Mouse (Mus musculus): ENCODE measurements at regions not wholly inside any gene's neighbourhood (a gene's known extent, or its start where the extent isn't known, plus 50 kb on each side); places are given as distances from the start of the nearest gene placed in this dataset.

DNA sequence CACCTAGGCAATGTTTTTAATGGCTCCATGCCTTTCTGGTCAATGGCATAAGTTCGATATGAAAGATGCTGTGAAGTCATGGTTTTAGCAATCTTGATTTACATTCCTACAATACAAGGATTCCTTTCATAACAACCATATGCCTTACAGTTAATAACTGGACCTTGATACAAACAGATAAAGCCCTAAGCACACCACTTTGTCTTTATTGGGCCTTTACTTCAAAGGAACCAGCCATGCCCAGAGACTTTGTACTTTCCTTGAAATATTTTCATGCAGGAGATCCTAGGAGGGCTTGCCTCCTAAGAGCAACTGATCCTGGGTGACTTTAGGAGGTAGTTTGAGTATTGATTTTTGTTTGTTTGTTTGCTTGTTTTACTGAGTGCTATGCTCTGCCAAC lies 77.1 kb upstream of the Grik1 start:
- H3K9me3 ChIP-seq (ENCODE audit: control insufficient read depth, low read length): no peaks in the 10 kb centered on the region
- H3K4me1 ChIP-seq (replicated peaks; ENCODE audit: control insufficient read depth in 2 of 2, insufficient read depth in 2 of 2, low read length in 1 of 2): no peaks in the 10 kb centered on the region
- no peak overlapping the region for H3K27ac ChIP-seq
- H3K36me3 ChIP-seq (replicated peaks; ENCODE audit: control insufficient read depth, insufficient read depth, low read depth): no peaks in the 10 kb centered on the region
- no peaks in the 10 kb centered on the region for H3K27me3 ChIP-seq (ENCODE audit: control insufficient read depth, insufficient read depth, low read length)
- H3K9ac ChIP-seq (replicated peaks): no peak overlapping the region
- WGBS (ENCODE audit: insufficient replicate concordance): 53% methylated on average over 1 of the region's 1 CpGs
- DNase-seq (ENCODE audit: low read depth in 3 of 3, low spot score in 3 of 3): no peak
- no peak overlapping the region for H3K4me2 ChIP-seq (ENCODE audit: low read depth)
- no peak for TF ChIP-seq EP300 (IDR thresholded peaks at IDR 0.05; ENCODE audit: low read depth)
- no peak for TF ChIP-seq CTCF (IDR thresholded peaks at IDR 0.05; ENCODE audit: low read depth)
- ATAC-seq (ENCODE audit: insufficient read depth): no peak
- H3K4me3 ChIP-seq (ENCODE audit: insufficient read depth in 1 of 2, low read depth in 2 of 2, low read length in 2 of 2): no peak overlapping the region

DNA sequence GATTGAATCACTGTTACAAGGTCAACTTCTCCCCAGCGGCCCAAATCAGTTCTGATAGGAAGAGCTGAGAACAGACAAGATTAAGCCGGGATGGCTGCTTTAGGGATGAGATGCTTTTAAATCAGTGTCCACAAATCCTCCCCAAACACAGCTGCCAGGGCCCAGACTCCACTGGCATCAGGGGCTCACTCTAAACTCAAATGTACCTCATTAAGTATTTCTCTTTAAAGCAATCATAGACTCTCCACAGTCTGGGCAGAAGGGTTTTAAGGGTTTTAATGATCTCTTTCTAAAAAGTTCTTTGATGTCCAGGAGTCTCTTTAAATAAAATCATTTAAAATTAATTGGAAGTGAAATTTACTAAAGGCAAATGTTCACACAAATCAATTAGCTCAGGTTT lies 70.0 kb upstream of the Grik1 start:
- no peak for DNase-seq (ENCODE audit: low read depth in 3 of 3, low spot score in 3 of 3)
- H3K4me2 ChIP-seq (ENCODE audit: low read depth): no peak overlapping the region
- no peak overlapping the region for H3K4me3 ChIP-seq (ENCODE audit: insufficient read depth in 1 of 2, low read depth in 2 of 2, low read length in 2 of 2)
- H3K36me3 ChIP-seq (replicated peaks; ENCODE audit: control insufficient read depth, insufficient read depth, low read depth): no peaks in the 10 kb centered on the region
- no peak for TF ChIP-seq CTCF (IDR thresholded peaks at IDR 0.05; ENCODE audit: low read depth)
- no peak for TF ChIP-seq EP300 (IDR thresholded peaks at IDR 0.05; ENCODE audit: low read depth)
- no peak for ATAC-seq (ENCODE audit: insufficient read depth)
- H3K9ac ChIP-seq (replicated peaks): no peak overlapping the region
- H3K9me3 ChIP-seq (ENCODE audit: control insufficient read depth, low read length): no peaks in the 10 kb centered on the region
- WGBS (ENCODE audit: insufficient replicate concordance): 47% methylated on average over 2 of the region's 2 CpGs
- no peak overlapping the region for H3K27ac ChIP-seq
- no peaks in the 10 kb centered on the region for H3K27me3 ChIP-seq (ENCODE audit: control insufficient read depth, insufficient read depth, low read length)
- H3K4me1 ChIP-seq (replicated peaks; ENCODE audit: control insufficient read depth in 2 of 2, insufficient read depth in 2 of 2, low read length in 1 of 2): no peaks in the 10 kb centered on the region

Data from liver, embryonic 14.5 days (tissue).